Mouse (Mus musculus): ENCODE results near the gene Zp1. TPM values are rescaled to one million over a fixed set of nuclear protein-coding genes. Genes with fewer than 3 reads are reported as not detected.

The Zp1 gene
- polyA plus RNA-seq (2015; fragmentation: Illumina TruSeq; extraction: RNeasy Lipid Tissue Mini Kit (QIAGEN cat#74804); ENCODE audit: insufficient read depth, low read depth, low replicate concordance), result not detected

DNA sequence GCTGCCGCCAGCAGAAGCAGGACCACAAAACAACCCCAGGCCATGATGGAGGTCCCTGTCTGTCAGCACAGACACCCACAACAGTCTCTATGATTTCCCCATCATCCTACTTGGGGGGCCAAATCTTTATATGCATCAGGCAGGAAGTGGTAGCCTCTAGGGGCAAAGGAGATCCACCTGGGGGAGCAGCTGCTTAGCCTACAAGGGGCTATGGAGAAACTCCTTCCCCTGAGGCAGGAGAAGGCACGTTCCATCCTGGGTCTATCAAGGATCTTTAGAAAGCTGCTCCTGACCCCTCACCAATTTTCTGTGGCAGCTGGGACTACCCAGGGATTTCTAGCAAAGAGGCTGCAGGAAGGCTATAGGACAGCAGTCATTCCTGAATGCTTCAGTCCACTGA, at the start of gene Zp1:
Gene Zp1, minus strand, starts transcription at position 101 of the 400 bp plus-strand sequence.

DNA sequence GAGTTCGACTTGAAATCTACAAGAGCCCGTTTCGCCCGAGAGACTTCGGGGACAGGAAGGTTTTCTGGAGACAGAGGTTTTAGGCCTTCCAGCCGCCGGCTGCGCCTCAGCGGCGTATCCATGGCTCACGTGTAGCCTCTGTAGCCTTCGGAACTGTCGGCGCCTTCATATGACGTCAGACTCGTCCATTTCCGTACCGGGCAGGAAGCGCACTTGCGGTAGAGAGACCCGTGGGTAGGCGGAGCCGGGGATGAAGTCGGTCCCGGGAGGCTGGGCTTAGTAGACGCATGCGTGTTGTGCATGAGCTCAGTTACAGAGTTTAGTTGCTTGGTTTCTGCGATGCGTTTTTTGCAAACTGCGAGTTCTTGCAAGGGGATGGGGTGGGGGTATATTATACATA, 28.7 kb upstream of the Zp1 start, which contains the start of gene Ccdc86:
Gene Ccdc86, minus strand, starts transcription at position 155 of the 400 bp plus-strand sequence.

DNA sequence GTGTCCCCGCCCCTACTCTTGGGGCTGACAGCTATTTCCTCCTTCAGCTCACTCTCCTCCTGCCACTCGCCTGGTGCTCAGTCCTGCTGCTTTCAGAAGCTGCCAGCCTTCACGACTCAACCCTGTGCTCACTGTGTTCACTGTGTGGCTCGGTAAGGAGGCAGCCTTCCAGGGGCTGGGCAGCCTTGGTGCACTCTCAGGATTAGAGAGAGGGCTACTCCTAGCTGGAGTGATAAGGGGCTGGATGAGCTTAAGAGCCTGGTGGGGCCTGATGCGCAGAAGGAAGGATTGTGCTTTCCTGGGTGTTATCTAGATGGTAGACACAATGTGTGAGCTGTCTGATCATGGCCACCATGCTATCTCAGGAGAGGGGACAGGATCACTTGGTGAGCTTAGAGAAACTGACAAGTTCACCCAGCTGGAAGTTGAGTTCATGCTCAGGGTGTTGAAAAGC, 16.7 kb upstream of the Zp1 start, which contains the start of gene Ptgdr2:
Gene Ptgdr2, plus strand, starts transcription at position 51 of the 454 bp plus-strand sequence.

DNA sequence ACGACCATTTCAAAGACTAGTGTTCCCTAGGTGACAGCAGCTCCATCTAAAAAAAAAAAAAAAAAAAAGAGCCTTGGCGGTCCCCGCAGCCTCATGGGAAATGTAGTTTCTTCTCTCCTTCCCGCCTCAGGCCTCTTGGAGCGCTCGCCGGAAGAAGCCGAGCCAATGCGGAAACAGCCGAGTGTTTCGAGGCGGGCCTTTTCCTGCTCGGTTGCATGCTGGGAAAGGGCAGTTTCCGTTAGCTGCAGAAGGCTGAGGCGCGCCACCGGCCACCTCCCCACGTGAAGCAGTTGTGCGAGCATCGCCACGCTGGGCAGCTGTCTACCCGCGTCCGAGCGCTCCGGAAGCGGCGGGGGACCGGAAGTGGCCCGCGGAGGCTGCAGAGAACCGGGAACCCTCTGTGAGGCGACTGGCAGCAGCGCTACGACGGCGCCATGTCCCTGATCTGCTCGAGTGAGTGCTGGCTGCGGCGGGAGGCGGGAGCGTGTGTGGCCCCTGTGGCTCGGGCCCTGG, 25.4 kb downstream of the Zp1 start, which contains the start of gene Prpf19:
Gene Prpf19, plus strand, starts transcription at position 216 of the 513 bp plus-strand sequence.

DNA sequence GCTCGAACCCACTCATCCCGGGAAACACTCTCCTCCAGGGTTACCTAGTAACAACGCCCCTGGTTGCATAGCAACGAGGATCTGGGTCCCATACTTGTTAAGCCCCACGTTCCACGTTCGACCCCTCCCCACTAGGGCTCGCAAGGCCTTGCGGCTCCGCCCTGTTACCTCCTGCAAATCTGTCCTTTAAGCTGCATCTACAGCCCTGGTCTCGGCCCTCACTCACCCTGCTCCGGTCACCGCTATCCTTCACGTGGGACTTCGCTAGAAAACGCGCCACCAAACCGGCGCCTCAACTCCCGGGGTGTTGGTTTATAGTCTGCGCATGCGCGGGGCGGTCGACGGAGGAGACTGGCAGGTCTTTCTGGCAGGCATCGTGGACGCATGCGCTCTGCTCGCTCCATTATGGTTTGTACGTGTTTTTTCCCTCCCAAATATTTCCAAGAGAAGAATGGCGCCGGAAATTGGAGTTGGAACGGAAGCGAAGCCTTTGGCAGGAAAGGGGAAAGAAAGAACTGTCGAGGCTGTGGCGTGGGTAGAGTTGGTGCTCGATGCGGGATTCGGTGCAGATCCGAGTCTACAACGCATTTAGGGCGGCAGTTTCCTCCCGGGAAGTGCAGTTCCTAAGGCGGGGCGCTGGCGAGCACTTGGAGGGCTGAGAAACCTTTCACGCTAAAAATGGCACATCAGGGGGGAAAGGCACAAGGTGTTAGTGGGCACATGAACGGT, 38.8 kb downstream of the Zp1 start, which contains the start of gene Tmem109:
Gene Tmem109, minus strand, starts transcription at position 576 of the 729 bp plus-strand sequence.

DNA sequence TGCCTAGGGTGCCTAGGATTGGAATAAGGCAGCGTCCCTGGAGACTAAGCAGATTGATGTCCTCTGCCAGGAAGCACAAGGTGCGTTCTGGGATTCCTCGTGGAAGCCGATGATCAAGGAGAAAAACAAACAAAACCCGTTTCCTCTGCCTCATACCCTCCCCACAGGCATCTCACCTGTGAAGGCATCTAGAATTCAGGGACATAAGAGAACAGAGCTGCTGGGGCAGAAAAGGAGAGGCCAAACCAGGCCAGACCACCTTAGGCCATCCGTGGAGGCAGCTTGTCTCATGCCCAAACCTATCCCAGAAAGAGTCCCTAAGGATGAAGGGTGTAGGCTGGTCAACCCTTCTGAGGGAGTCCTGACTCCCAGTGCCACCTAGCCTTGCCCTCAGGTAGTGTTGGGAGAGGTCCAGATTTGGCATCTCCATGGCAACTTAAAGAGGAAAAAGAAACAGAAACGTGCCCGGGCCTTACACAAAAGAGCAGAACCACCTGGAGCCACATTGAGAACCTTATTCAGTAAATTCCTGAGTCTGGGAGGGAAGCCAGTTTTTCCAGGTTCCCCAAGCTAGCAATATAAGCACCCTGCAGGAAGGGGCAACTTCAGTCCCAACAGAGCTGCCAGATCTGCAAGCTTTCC, 50.4 kb downstream of the Zp1 start, which contains the start of gene Tmem132a:
Gene Tmem132a, minus strand, starts transcription at position 55 of the 642 bp plus-strand sequence.

Other genes starting within 250 kb of the Zp1 start
- not detected for gene Pga5, start 242.6 kb downstream of the Zp1 start, polyA plus RNA-seq (2015; fragmentation: Illumina TruSeq; extraction: RNeasy Lipid Tissue Mini Kit (QIAGEN cat#74804); ENCODE audit: insufficient read depth, low read depth, low replicate concordance)
- gene Vps37c, start 231.9 kb downstream of the Zp1 start, polyA plus RNA-seq (2015; fragmentation: Illumina TruSeq; extraction: RNeasy Lipid Tissue Mini Kit (QIAGEN cat#74804); ENCODE audit: insufficient read depth, low read depth, low replicate concordance), result 9.0 TPM
- gene Cd5, start 181.6 kb downstream of the Zp1 start, polyA plus RNA-seq (2015; fragmentation: Illumina TruSeq; extraction: RNeasy Lipid Tissue Mini Kit (QIAGEN cat#74804); ENCODE audit: insufficient read depth, low read depth, low replicate concordance), result 0.52 TPM
- gene Cd6, start 90.6 kb downstream of the Zp1 start, polyA plus RNA-seq (2015; fragmentation: Illumina TruSeq; extraction: RNeasy Lipid Tissue Mini Kit (QIAGEN cat#74804); ENCODE audit: insufficient read depth, low read depth, low replicate concordance), result not detected
- 0.63 TPM for gene Slc15a3, start 80.9 kb downstream of the Zp1 start, polyA plus RNA-seq (2015; fragmentation: Illumina TruSeq; extraction: RNeasy Lipid Tissue Mini Kit (QIAGEN cat#74804); ENCODE audit: insufficient read depth, low read depth, low replicate concordance)
- gene Tmem132a, start 50.7 kb downstream of the Zp1 start, polyA plus RNA-seq (2015; fragmentation: Illumina TruSeq; extraction: RNeasy Lipid Tissue Mini Kit (QIAGEN cat#74804); ENCODE audit: insufficient read depth, low read depth, low replicate concordance), result 2.2 TPM
- 27.1 TPM for gene Tmem109, start 38.6 kb downstream of the Zp1 start, polyA plus RNA-seq (2015; fragmentation: Illumina TruSeq; extraction: RNeasy Lipid Tissue Mini Kit (QIAGEN cat#74804); ENCODE audit: insufficient read depth, low read depth, low replicate concordance)
- gene Prpf19, start 25.4 kb downstream of the Zp1 start, polyA plus RNA-seq (2015; fragmentation: Illumina TruSeq; extraction: RNeasy Lipid Tissue Mini Kit (QIAGEN cat#74804); ENCODE audit: insufficient read depth, low read depth, low replicate concordance), result 27.3 TPM
- not detected for gene Ptgdr2, start 16.5 kb upstream of the Zp1 start, polyA plus RNA-seq (2015; fragmentation: Illumina TruSeq; extraction: RNeasy Lipid Tissue Mini Kit (QIAGEN cat#74804); ENCODE audit: insufficient read depth, low read depth, low replicate concordance)
- gene Ccdc86, start 28.6 kb upstream of the Zp1 start, polyA plus RNA-seq (2015; fragmentation: Illumina TruSeq; extraction: RNeasy Lipid Tissue Mini Kit (QIAGEN cat#74804); ENCODE audit: insufficient read depth, low read depth, low replicate concordance), result 1.2 TPM
- gene Ms4a10, start 54.0 kb upstream of the Zp1 start, polyA plus RNA-seq (2015; fragmentation: Illumina TruSeq; extraction: RNeasy Lipid Tissue Mini Kit (QIAGEN cat#74804); ENCODE audit: insufficient read depth, low read depth, low replicate concordance), result not detected
- not detected for gene Ms4a15, start 72.6 kb upstream of the Zp1 start, polyA plus RNA-seq (2015; fragmentation: Illumina TruSeq; extraction: RNeasy Lipid Tissue Mini Kit (QIAGEN cat#74804); ENCODE audit: insufficient read depth, low read depth, low replicate concordance)
- not detected for gene Ms4a18, start 97.4 kb upstream of the Zp1 start, polyA plus RNA-seq (2015; fragmentation: Illumina TruSeq; extraction: RNeasy Lipid Tissue Mini Kit (QIAGEN cat#74804); ENCODE audit: insufficient read depth, low read depth, low replicate concordance)
- gene Ms4a8a, start 160.5 kb upstream of the Zp1 start, polyA plus RNA-seq (2015; fragmentation: Illumina TruSeq; extraction: RNeasy Lipid Tissue Mini Kit (QIAGEN cat#74804); ENCODE audit: insufficient read depth, low read depth, low replicate concordance), result not detected
- gene 1700017D01Rik, start 210.2 kb upstream of the Zp1 start, polyA plus RNA-seq (2015; fragmentation: Illumina TruSeq; extraction: RNeasy Lipid Tissue Mini Kit (QIAGEN cat#74804); ENCODE audit: insufficient read depth, low read depth, low replicate concordance), result not detected
- not detected for gene 1700025F22Rik, start 244.7 kb upstream of the Zp1 start, polyA plus RNA-seq (2015; fragmentation: Illumina TruSeq; extraction: RNeasy Lipid Tissue Mini Kit (QIAGEN cat#74804); ENCODE audit: insufficient read depth, low read depth, low replicate concordance)

Data from pancreas, adult 10 weeks (tissue).